Mouse (Mus musculus): ENCODE measurements at regions not wholly inside any gene's neighbourhood (a gene's known extent, or its start where the extent isn't known, plus 50 kb on each side); places are given as distances from the start of the nearest gene placed in this dataset.

DNA sequence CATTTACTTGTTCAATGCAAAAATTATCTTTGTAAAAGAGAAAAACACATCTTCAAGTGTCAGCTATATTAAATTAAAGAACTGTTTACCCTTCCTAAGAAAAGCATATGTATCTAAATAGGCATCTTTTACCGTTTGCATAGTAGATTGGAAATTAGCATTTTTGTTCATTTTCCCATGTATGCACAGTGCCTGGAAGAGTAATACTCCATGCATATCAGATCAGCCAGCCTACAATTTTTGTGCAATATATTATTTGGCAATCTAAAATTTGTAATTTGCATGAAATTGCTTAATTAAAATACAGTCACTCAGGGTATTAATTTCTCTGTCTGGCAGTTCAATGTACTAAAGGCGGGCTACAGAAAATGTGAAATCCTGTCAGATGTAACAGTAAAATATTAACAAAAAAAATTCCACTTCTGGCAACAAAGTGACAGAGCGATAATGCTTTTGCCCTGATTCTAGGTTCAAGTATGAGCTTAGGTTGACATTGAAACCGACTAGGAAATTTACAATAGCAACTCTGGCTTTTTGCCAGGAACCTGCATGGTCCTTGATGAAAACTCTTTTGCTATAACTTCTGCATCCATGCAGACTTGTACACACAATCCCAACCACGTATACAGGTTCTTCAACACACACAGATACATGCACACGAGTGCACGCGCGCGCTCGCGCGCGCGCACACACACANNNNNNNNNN is 583.8 kb downstream of the Tfec start:
- TF ChIP-seq CTCF (IDR thresholded peaks at IDR 0.05; ENCODE audit: low read depth, low read length) (no peak), POLR2A (IDR thresholded peaks at IDR 0.05; ENCODE audit: insufficient read depth, low read length) (no peak), EP300 (IDR thresholded peaks at IDR 0.05; ENCODE audit: insufficient read depth, low read depth, low read length) (no peak)

All from ES-Bruce4 (cell line).